Comparison of ENCODE assay signal across 20 mouse cellular contexts in the genomic region with DNA sequence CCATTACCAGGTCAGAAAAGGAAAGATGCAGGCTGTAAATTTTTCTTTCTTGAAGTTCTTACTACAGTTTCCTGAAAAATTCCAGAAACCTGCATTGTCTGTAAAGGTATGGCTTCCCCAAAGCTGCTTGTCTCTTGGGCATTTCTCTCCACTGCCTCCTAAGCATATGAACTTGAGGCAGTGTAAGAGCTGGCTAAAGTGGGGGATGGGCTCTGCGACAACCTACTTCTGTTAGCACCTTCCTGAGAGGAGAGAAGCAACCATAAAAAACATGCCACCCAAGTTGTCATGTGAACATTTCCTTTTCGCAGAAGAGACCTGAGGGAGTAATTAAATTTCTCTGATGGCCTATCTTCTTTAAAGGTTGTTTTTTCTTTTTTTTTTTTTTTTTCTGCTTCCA.
A peak's percentile ranks its signal among the peaks of the same experiment; 100 is the strongest.
DNase-seq lines count a peak whose midpoint lies in the region; ATAC-seq and TF ChIP-seq lines count a peak whose summit lies in the region.
"Had no signal": no experiment of that assay in that cellular context is flagged by ENCODE, and none has a peak within 500 bp of the region (broad histone marks: within the 10 kb centered on the region; RNA-seq: fewer than 3 reads in every experiment).

No protein-coding gene starts in this region.

- H3K36me3 ChIP-seq in hindbrain, postnatal 0 days (ENCODE audit: insufficient read depth, low read length) = no peaks in the 10 kb centered on the region
- H3K36me3 ChIP-seq in hindbrain, embryonic 11.5 days (ENCODE audit: control insufficient read depth, insufficient read depth, low read length) = no peaks in the 10 kb centered on the region
- H3K36me3 ChIP-seq in neural tube, embryonic 11.5 days (ENCODE audit: control insufficient read depth, insufficient read depth, low read length) = no peaks in the 10 kb centered on the region
- no peaks in the 10 kb centered on the region for H3K36me3 ChIP-seq in embryonic facial prominence, embryonic 14.5 days (ENCODE audit: control insufficient read depth, insufficient read depth, low read length)
- H3K36me3 ChIP-seq: embryonic facial prominence, embryonic 13.5 days; limb, embryonic 13.5 days; liver, embryonic 15.5 days; stomach, embryonic 15.5 days had no signal

- H3K9ac ChIP-seq in hindbrain, postnatal 0 days (replicated peaks; ENCODE audit: low read length) = no peak overlapping the region
- no peak overlapping the region for H3K9ac ChIP-seq in hindbrain, embryonic 11.5 days (ENCODE audit: low read depth, low read length)
- no peak overlapping the region for H3K9ac ChIP-seq in neural tube, embryonic 11.5 days (ENCODE audit: low read length)
- H3K9ac ChIP-seq in embryonic facial prominence, embryonic 14.5 days (ENCODE audit: low read depth, low read length) = no peak overlapping the region
- H3K9ac ChIP-seq: embryonic facial prominence, embryonic 13.5 days; limb, embryonic 13.5 days; liver, embryonic 15.5 days; stomach, embryonic 15.5 days had no signal

- H3K27me3 ChIP-seq in hindbrain, postnatal 0 days (ENCODE audit: insufficient read depth, low read length) = no peaks in the 10 kb centered on the region
- H3K27me3 ChIP-seq in hindbrain, embryonic 11.5 days (ENCODE audit: control insufficient read depth, insufficient read depth, low read length) = no peaks in the 10 kb centered on the region
- H3K27me3 ChIP-seq in neural tube, embryonic 11.5 days (ENCODE audit: control insufficient read depth, insufficient read depth, low read length) = no peaks in the 10 kb centered on the region
- no peaks in the 10 kb centered on the region for H3K27me3 ChIP-seq in embryonic facial prominence, embryonic 14.5 days (replicated peaks; ENCODE audit: control insufficient read depth, insufficient read depth, low read length)
- H3K27me3 ChIP-seq: embryonic facial prominence, embryonic 13.5 days; limb, embryonic 13.5 days; liver, embryonic 15.5 days; stomach, embryonic 15.5 days had no signal

- no peak for ATAC-seq in hindbrain, postnatal 0 days
- no peak for ATAC-seq in hindbrain, embryonic 11.5 days (ENCODE audit: low FRiP score)
- no peak for ATAC-seq in neural tube, embryonic 11.5 days (ENCODE audit: insufficient read depth, low FRiP score, low TSS enrichment)
- ATAC-seq in embryonic facial prominence, embryonic 14.5 days (ENCODE audit: low read depth) = no peak
- ATAC-seq: midbrain, embryonic 16.5 days had no signal

- H3K9me3 ChIP-seq in hindbrain, postnatal 0 days (ENCODE audit: low read length) = no peaks in the 10 kb centered on the region
- no peaks in the 10 kb centered on the region for H3K9me3 ChIP-seq in hindbrain, embryonic 11.5 days (ENCODE audit: control insufficient read depth, low read length)
- no peaks in the 10 kb centered on the region for H3K9me3 ChIP-seq in neural tube, embryonic 11.5 days (ENCODE audit: control insufficient read depth, low read length)
- no peaks in the 10 kb centered on the region for H3K9me3 ChIP-seq in embryonic facial prominence, embryonic 14.5 days (ENCODE audit: control insufficient read depth, low read length)
- H3K9me3 ChIP-seq: embryonic facial prominence, embryonic 13.5 days; limb, embryonic 13.5 days; liver, embryonic 15.5 days; stomach, embryonic 15.5 days had no signal

- 40% methylated on average over 2 of the region's 2 CpGs for WGBS in hindbrain, postnatal 0 days
- WGBS in hindbrain, embryonic 11.5 days = 64% methylated on average over 2 of the region's 2 CpGs
- WGBS in neural tube, embryonic 11.5 days = 40% methylated on average over 2 of the region's 2 CpGs
- WGBS in embryonic facial prominence, embryonic 14.5 days = 38% methylated on average over 2 of the region's 2 CpGs

- no peak overlapping the region for H3K4me2 ChIP-seq in hindbrain, postnatal 0 days (ENCODE audit: low read depth, low read length)
- H3K4me2 ChIP-seq in hindbrain, embryonic 11.5 days (replicated peaks; ENCODE audit: low read depth, low read length) = no peak overlapping the region
- no peak overlapping the region for H3K4me2 ChIP-seq in neural tube, embryonic 11.5 days (ENCODE audit: low read depth)
- no peak overlapping the region for H3K4me2 ChIP-seq in embryonic facial prominence, embryonic 14.5 days (ENCODE audit: low read depth, low read length)
- H3K4me2 ChIP-seq: embryonic facial prominence, embryonic 13.5 days; limb, embryonic 13.5 days; liver, embryonic 15.5 days; stomach, embryonic 15.5 days had no signal

- H3K27ac ChIP-seq in hindbrain, postnatal 0 days = no peak overlapping the region
- no peak overlapping the region for H3K27ac ChIP-seq in hindbrain, embryonic 11.5 days (ENCODE audit: low read depth, low read length)
- H3K27ac ChIP-seq in neural tube, embryonic 11.5 days (ENCODE audit: low read depth, low read length) = no peak overlapping the region
- no peak overlapping the region for H3K27ac ChIP-seq in embryonic facial prominence, embryonic 14.5 days (replicated peaks; ENCODE audit: low read depth, low read length)
- H3K27ac ChIP-seq: embryonic facial prominence, embryonic 13.5 days; left cerebral cortex, adult 2 months; limb, embryonic 13.5 days; liver, embryonic 15.5 days; stomach, embryonic 15.5 days had no signal

- 0 out of 2 replicates have a peak, but pooled peaks cover 6% of the 10 kb centered on the region for H3K4me1 ChIP-seq in hindbrain, postnatal 0 days (ENCODE audit: insufficient read depth, low read length)
- H3K4me1 ChIP-seq in hindbrain, embryonic 11.5 days (replicated peaks; ENCODE audit: control insufficient read depth, insufficient read depth, low read length) = no peaks in the 10 kb centered on the region
- H3K4me1 ChIP-seq in neural tube, embryonic 11.5 days (ENCODE audit: control insufficient read depth, insufficient read depth, low read length) = no peaks in the 10 kb centered on the region; the same call in 1 of the 2 replicates
- 0 out of 2 replicates have a peak, but pooled peaks cover 6% of the 10 kb centered on the region for H3K4me1 ChIP-seq in embryonic facial prominence, embryonic 14.5 days (ENCODE audit: control insufficient read depth, insufficient read depth, low read length)
- H3K4me1 ChIP-seq: liver, embryonic 15.5 days; stomach, embryonic 15.5 days had no signal

- no peak for TF ChIP-seq CTCF in hindbrain, postnatal 0 days (IDR thresholded peaks at IDR 0.05; ENCODE audit: low read depth)

- no peak overlapping the region for H3K4me3 ChIP-seq in hindbrain, postnatal 0 days (ENCODE audit: low read length)
- H3K4me3 ChIP-seq in hindbrain, embryonic 11.5 days (ENCODE audit: low read depth, low read length) = no peak overlapping the region
- no peak overlapping the region for H3K4me3 ChIP-seq in neural tube, embryonic 11.5 days (ENCODE audit: low read depth, low read length)
- no peak overlapping the region for H3K4me3 ChIP-seq in embryonic facial prominence, embryonic 14.5 days (ENCODE audit: low read depth, low read length)
- H3K4me3 ChIP-seq: embryonic facial prominence, embryonic 13.5 days; left cerebral cortex, adult 2 months; limb, embryonic 13.5 days; liver, embryonic 15.5 days; stomach, embryonic 15.5 days had no signal

- peak; percentile 38 for DNase-seq in hindbrain, postnatal 0 days (ENCODE audit: low spot score)
- DNase-seq in hindbrain, embryonic 11.5 days (ENCODE audit: low spot score) = no peak
- peak; percentile 17 for DNase-seq in neural tube, embryonic 11.5 days (ENCODE audit: low spot score)
- DNase-seq in neural tube, embryonic 10.5 days (ENCODE audit: extremely low spot score, low spot score) = no peak
- peak; percentile 33 for DNase-seq in embryonic facial prominence, embryonic 14.5 days (ENCODE audit: low spot score)
- DNase-seq in retina, postnatal 1 day = peak; percentile 25
- no peak for DNase-seq in layer of hippocampus, postnatal 25 days (ENCODE audit: extremely low spot score in 1 of 2, low spot score in 1 of 2)
- DNase-seq in lung, postnatal 14 days = no peak
- DNase-seq: gastrocnemius, postnatal 14 days; heart, postnatal 4 days; kidney, adult 18-20 months; right cerebral cortex, adult 18-20 months; spleen, adult 18-20 months; thymus, adult 18-20 months had no signal

Comparison
In these comparisons a context has a peak if more than half of its experiments do, and no peak if none do; other contexts are left out.
1. DNase-seq: peak in hindbrain, postnatal 0 days (single experiment), neural tube, embryonic 11.5 days (single experiment), embryonic facial prominence, embryonic 14.5 days (single experiment) and retina, postnatal 1 day (single experiment); none in hindbrain, embryonic 11.5 days (single experiment), neural tube, embryonic 10.5 days (single experiment), layer of hippocampus, postnatal 25 days (0 of 2) and lung, postnatal 14 days (single experiment).